Mouse (Mus musculus) testis, adult 2 months (tissue): ENCODE measurements around the gene Slc25a20. TPM values are rescaled to one million over a fixed set of nuclear protein-coding genes. Genes with fewer than 3 reads are reported as not detected.

Experiments used
- H3K27ac ChIP-seq: fragments of 200-500 bp; 2 replicates; pipeline ENCODE4 v1.5.1; 2012; ENCODE audit warnings: low read depth, low read length; ENCODE audit not compliant: control insufficient read depth, insufficient read depth
- H3K27me3 ChIP-seq: fragments of 200-500 bp; 2 replicates; pipeline ENCODE4 v1.6.1; 2012; ENCODE audit warnings: mild to moderate bottlenecking, low read length, moderate library complexity; ENCODE audit not compliant: control insufficient read depth, insufficient read depth
- H3K36me3 ChIP-seq: fragments of 200-500 bp; 2 replicates; pipeline ENCODE4 v1.6.1; 2012; ENCODE audit warnings: mild to moderate bottlenecking, low read length; ENCODE audit not compliant: control insufficient read depth, insufficient read depth
- H3K4me1 ChIP-seq: fragments of 200-500 bp; 2 replicates; pipeline ENCODE4 v1.6.1; 2012; ENCODE audit warnings: low read length; ENCODE audit not compliant: control insufficient read depth, insufficient read depth
- H3K4me3 ChIP-seq: fragments of 200-500 bp; 2 replicates; pipeline ENCODE4 v1.5.1; 2012; ENCODE audit warnings: low read depth, mild to moderate bottlenecking, low read length, moderate library complexity, mixed read lengths; ENCODE audit not compliant: control insufficient read depth
- CTCF ChIP-seq: fragments of 200-500 bp; IDR thresholded peaks from 2 replicates; pipeline ENCODE4 v1.5.1; 2012; ENCODE audit warnings: low read depth, mild to moderate bottlenecking, inconsistent platforms, low read length, moderate library complexity; ENCODE audit not compliant: control insufficient read depth, insufficient read depth, insufficient replicate concordance
- POLR2A ChIP-seq: fragments of 200-500 bp; IDR thresholded peaks from 2 replicates; pipeline ENCODE4 v1.6.1; 2012; ENCODE audit warnings: low read depth, mild to moderate bottlenecking, inconsistent platforms, low read length, moderate library complexity; ENCODE audit not compliant: control insufficient read depth
- polyA plus RNA-seq: library from polyadenylated mRNA; depleted of rRNA; stranded (reverse); fragments of >200 nt; gene quantifications from 2 replicates; pipeline ENCODE4 v1.2.3, GENCODE M21; 2012; rRNA removed

The Slc25a20 gene
- polyA plus RNA-seq = 19.7 and 20.4 TPM in 2 replicates

GRCm38 (mm10) chr9:108661677-108662612 lies at the start of gene Slc25a20:
Slc25a20 (plus strand) TSS chr9:108662088.
- Histone ChIP-seq H3K27ac (peak within 1 kb of the TSS; percentile 68), H3K4me1 (peaks cover 8% of the 10 kb centered on the region), H3K4me3 (peak within 1 kb of the TSS; percentile 98), H3K27me3 (no peaks in the 10 kb centered on the region), H3K36me3 (no peaks in the 10 kb centered on the region)
- TF ChIP-seq CTCF = no peak
- TF ChIP-seq POLR2A = peak; percentile 35; the same call in 1 of the 2 replicates

- no peaks in the 10 kb centered on the region for H3K4me1 ChIP-seq
- H3K27me3 ChIP-seq = no peaks in the 10 kb centered on the region
- no peak overlapping the region for H3K4me3 ChIP-seq
- no peak for TF ChIP-seq POLR2A
- no peak for TF ChIP-seq CTCF
- H3K27ac ChIP-seq = no peak overlapping the region
- peaks cover 1% of the 10 kb centered on the region; the same call in 1 of the 2 replicates for H3K36me3 ChIP-seq
Observed at GRCm38 (mm10) chr9:108617301-108617700, 44.6 kb upstream of the Slc25a20 start.

GRCm38 (mm10) chr9:108626498-108626897 lies 35.4 kb upstream of the Slc25a20 start:
- Histone ChIP-seq H3K27me3 (no peaks in the 10 kb centered on the region), H3K4me1 (no peaks in the 10 kb centered on the region), H3K36me3 (no peaks in the 10 kb centered on the region), H3K4me3 (no peak overlapping the region), H3K27ac (no peak overlapping the region)
- TF ChIP-seq CTCF = no peak
- no peak for TF ChIP-seq POLR2A

- no peaks in the 10 kb centered on the region for H3K27me3 ChIP-seq
- no peaks in the 10 kb centered on the region for H3K36me3 ChIP-seq
- no peak for TF ChIP-seq CTCF
- no peak overlapping the region for H3K4me3 ChIP-seq
- H3K27ac ChIP-seq = no peak overlapping the region
- H3K4me1 ChIP-seq = no peaks in the 10 kb centered on the region
Observed at GRCm38 (mm10) chr9:108628141-108628540, 33.7 kb upstream of the Slc25a20 start.

DNA sequence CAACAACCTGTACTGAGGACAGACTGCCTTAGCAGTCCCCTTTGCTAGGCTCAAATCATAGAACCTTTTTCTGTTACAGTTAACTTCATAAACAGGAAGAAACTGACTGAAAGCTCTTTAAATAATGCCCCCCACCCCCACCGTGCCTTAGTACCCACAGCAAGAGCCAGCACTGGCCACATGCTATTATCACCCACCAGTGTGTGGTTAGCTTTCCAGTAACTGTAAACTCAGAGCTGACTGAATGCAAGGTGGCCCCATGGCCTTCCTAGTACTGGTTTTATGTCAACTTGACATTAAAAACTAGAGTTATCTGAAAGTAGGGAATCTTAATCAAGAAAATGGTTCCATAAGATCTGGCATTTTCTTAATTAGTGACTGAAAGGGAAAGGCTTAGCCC lies 31.2 kb upstream of the Slc25a20 start:
- H3K36me3 ChIP-seq = no peaks in the 10 kb centered on the region
- no peak overlapping the region for H3K27ac ChIP-seq
- H3K4me1 ChIP-seq = no peaks in the 10 kb centered on the region
- H3K4me3 ChIP-seq = no peak overlapping the region
- TF ChIP-seq CTCF = no peak
- no peak for TF ChIP-seq POLR2A
- H3K27me3 ChIP-seq = no peaks in the 10 kb centered on the region

DNA sequence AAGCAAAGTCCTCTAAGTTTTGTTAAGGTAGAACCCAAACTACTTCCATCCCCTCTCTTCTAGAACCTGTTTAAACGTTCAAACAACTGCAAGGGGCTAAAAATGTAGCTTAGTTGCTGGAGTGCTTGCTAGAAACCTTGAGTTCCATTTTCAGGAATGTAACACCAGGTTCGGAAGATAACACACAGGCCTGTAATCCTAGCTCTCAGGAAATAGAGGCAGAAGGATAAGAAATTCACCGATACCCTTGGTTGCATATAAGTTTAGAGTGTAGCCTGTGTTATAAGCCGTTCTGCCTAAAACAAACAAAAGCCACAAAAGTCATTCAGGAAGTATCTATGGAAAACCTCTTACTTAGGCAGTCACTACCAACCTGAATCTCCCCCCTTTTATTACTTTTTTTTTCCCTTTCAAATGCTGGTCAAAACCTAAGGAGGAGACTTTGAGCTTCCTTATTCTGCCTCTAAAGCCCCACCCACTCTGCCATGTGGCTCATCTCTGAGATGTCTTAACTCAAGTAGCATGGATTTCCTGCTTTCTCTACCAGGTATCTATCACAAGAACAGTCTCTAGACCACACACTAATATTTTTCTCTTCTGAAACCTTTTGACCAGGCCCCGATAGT lies 30.1 kb upstream of the Slc25a20 start:
- TF ChIP-seq CTCF = no peak
- no peak for TF ChIP-seq POLR2A
- Histone ChIP-seq H3K4me1 (no peaks in the 10 kb centered on the region), H3K4me3 (no peak overlapping the region), H3K36me3 (no peaks in the 10 kb centered on the region), H3K27me3 (no peaks in the 10 kb centered on the region), H3K27ac (no peak overlapping the region)

- Histone ChIP-seq H3K27me3 (no peaks in the 10 kb centered on the region), H3K36me3 (no peaks in the 10 kb centered on the region), H3K4me1 (no peaks in the 10 kb centered on the region), H3K4me3 (no peak overlapping the region), H3K27ac (no peak overlapping the region)
- TF ChIP-seq CTCF (no peak), POLR2A (no peak)
Observed at GRCm38 (mm10) chr9:108632375-108632774, 29.5 kb upstream of the Slc25a20 start.
